Mouse (Mus musculus) forebrain, embryonic 10.5 days (tissue): ENCODE measurements around the gene Spata2. TPM values are rescaled to one million over a fixed set of nuclear protein-coding genes. Genes with fewer than 3 reads are reported as not detected.
A peak's percentile ranks its signal among the peaks of the same experiment; 100 is the strongest.

ENCODE experiments used
- DNase-seq: peaks from one replicate; pipeline ENCODE4 v3.0.0-alpha.2; 2017; ENCODE audit warnings: low spot score; ENCODE audit errors: extremely low spot score
- H3K27ac ChIP-seq: fragments of 300-500 bp; sonication (generic); 2 replicates; pipeline ENCODE4 v1.5.1; 2016; ENCODE audit warnings: mild to moderate bottlenecking
- H3K27me3 ChIP-seq: fragments of 300-500 bp; sonication (generic); 2 replicates; pipeline ENCODE4 v1.6.1; 2016; ENCODE audit warnings: mild to moderate bottlenecking; ENCODE audit not compliant: poor library complexity, severe bottlenecking
- H3K36me3 ChIP-seq: fragments of 300-500 bp; sonication (generic); replicated peaks from 2 replicates; pipeline ENCODE4 v1.6.1; 2016; ENCODE audit warnings: mild to moderate bottlenecking, moderate library complexity
- H3K4me1 ChIP-seq: fragments of 300-500 bp; sonication (generic); 2 replicates; pipeline ENCODE4 v1.6.1; 2016
- H3K4me3 ChIP-seq: fragments of 300-500 bp; sonication (generic); 2 replicates; pipeline ENCODE4 v1.5.1; 2016; ENCODE audit warnings: mild to moderate bottlenecking, moderate library complexity
- H3K9me3 ChIP-seq: fragments of 300-500 bp; sonication (generic); 2 replicates; pipeline ENCODE4 v1.6.1; 2016; ENCODE audit warnings: mild to moderate bottlenecking, moderate library complexity
- WGBS: fragments of 180-500 bp; shearing (Covaris S2); methylation state at CpG from one replicate; pipeline ENCODE4 v1.1.7; 2016; 5-methylcytosine and 5-hydroxymethylcytosine counted together
- polyA plus RNA-seq: library from polyadenylated mRNA; unstranded; fragments of >200 nt; fragmentation: Nextera tagmentation; extraction: Ambion mirVana; gene quantifications from 2 replicates; pipeline ENCODE4 v1.2.1, GENCODE M21; 2016

Spata2 gene
- polyA plus RNA-seq, 1 experiment from 2014 or later: 21.5 TPM

- no peak overlapping the region for H3K27ac ChIP-seq
- DNase-seq: no peak
- no peaks in the 10 kb centered on the region for H3K9me3 ChIP-seq
- 94% methylated on average over 11 of the region's 11 CpGs for WGBS
- peaks cover 69% of the 10 kb centered on the region for H3K36me3 ChIP-seq
- no peaks in the 10 kb centered on the region for H3K27me3 ChIP-seq
- H3K4me3 ChIP-seq: no peak overlapping the region
- no peaks in the 10 kb centered on the region for H3K4me1 ChIP-seq
Measured at GRCm38 (mm10) chr2:167484932-167485331, 7.8 kb downstream of the Spata2 start.

- no peaks in the 10 kb centered on the region for H3K4me1 ChIP-seq
- no peak for DNase-seq
- no peaks in the 10 kb centered on the region for H3K27me3 ChIP-seq
- peaks cover 69% of the 10 kb centered on the region for H3K36me3 ChIP-seq
- H3K27ac ChIP-seq: no peak overlapping the region
- H3K9me3 ChIP-seq: no peaks in the 10 kb centered on the region
- WGBS: 95% methylated on average over 24 of the region's 24 CpGs
- no peak overlapping the region for H3K4me3 ChIP-seq
Measured at GRCm38 (mm10) chr2:167483827-167484410, 8.8 kb downstream of the Spata2 start.

- no peaks in the 10 kb centered on the region for H3K27me3 ChIP-seq
- no peak overlapping the region for H3K27ac ChIP-seq
- no peak overlapping the region for H3K4me3 ChIP-seq
- no peak for DNase-seq
- H3K4me1 ChIP-seq: no peaks in the 10 kb centered on the region
- H3K36me3 ChIP-seq: peaks cover 63% of the 10 kb centered on the region
- no peaks in the 10 kb centered on the region for H3K9me3 ChIP-seq
- WGBS: 94% methylated on average over 27 of the region's 27 CpGs
Measured at GRCm38 (mm10) chr2:167483081-167483826, 9.4 kb downstream of the Spata2 start.

GRCm38 (mm10) chr2:167482681-167483080 is 10.0 kb downstream of the Spata2 start:
- H3K4me1 ChIP-seq: no peaks in the 10 kb centered on the region
- H3K4me3 ChIP-seq: no peak overlapping the region
- no peak overlapping the region for H3K27ac ChIP-seq
- H3K9me3 ChIP-seq: no peaks in the 10 kb centered on the region
- H3K36me3 ChIP-seq: peaks cover 63% of the 10 kb centered on the region
- no peak for DNase-seq
- WGBS: 95% methylated on average over 4 of the region's 4 CpGs
- no peaks in the 10 kb centered on the region for H3K27me3 ChIP-seq

GRCm38 (mm10) chr2:167479501-167479900 is 13.2 kb downstream of the Spata2 start:
- Histone ChIP-seq H3K4me1 (peaks cover 13% of the 10 kb centered on the region), H3K36me3 (peaks cover 64% of the 10 kb centered on the region), H3K4me3 (no peak overlapping the region), H3K27ac (no peak overlapping the region), H3K9me3 (no peaks in the 10 kb centered on the region), H3K27me3 (no peaks in the 10 kb centered on the region)
- WGBS: 90% methylated on average over 1 of the region's 1 CpGs
- DNase-seq: no peak

GRCm38 (mm10) chr2:167478128-167478527 is 14.6 kb downstream of the Spata2 start:
- no peak overlapping the region for H3K27ac ChIP-seq
- DNase-seq: no peak
- H3K4me1 ChIP-seq: peaks cover 13% of the 10 kb centered on the region
- no peaks in the 10 kb centered on the region for H3K9me3 ChIP-seq
- WGBS: 49% methylated on average over 2 of the region's 2 CpGs
- peaks cover 64% of the 10 kb centered on the region for H3K36me3 ChIP-seq
- H3K4me3 ChIP-seq: no peak overlapping the region
- H3K27me3 ChIP-seq: no peaks in the 10 kb centered on the region

GRCm38 (mm10) chr2:167476762-167477161 is 15.9 kb downstream of the Spata2 start:
- peaks cover 65% of the 10 kb centered on the region for H3K36me3 ChIP-seq
- DNase-seq: no peak
- 89% methylated on average over 4 of the region's 4 CpGs for WGBS
- H3K27ac ChIP-seq: peak overlapping the region; percentile 36; the same call in 1 of the 2 replicates
- H3K4me1 ChIP-seq: peaks cover 13% of the 10 kb centered on the region
- no peaks in the 10 kb centered on the region for H3K27me3 ChIP-seq
- H3K4me3 ChIP-seq: no peak overlapping the region
- H3K9me3 ChIP-seq: no peaks in the 10 kb centered on the region

- WGBS: 41% methylated on average over 7 of the region's 7 CpGs
Measured at GRCm38 (mm10) chr2:167476200-167476688, 16.4 kb downstream of the Spata2 start.

GRCm38 (mm10) chr2:167475596-167475995 is 17.1 kb downstream of the Spata2 start:
- Histone ChIP-seq H3K27ac (no peak overlapping the region), H3K9me3 (no peaks in the 10 kb centered on the region), H3K4me1 (peaks cover 13% of the 10 kb centered on the region), H3K36me3 (peaks cover 71% of the 10 kb centered on the region), H3K27me3 (no peaks in the 10 kb centered on the region), H3K4me3 (no peak overlapping the region)
- 82% methylated on average over 5 of the region's 5 CpGs for WGBS
- DNase-seq: no peak

More at GRCm38 (mm10) chr2:167476200-167476688, 16.4 kb downstream of the Spata2 start:
- Histone ChIP-seq H3K4me3 (0 out of 2 replicates have a peak overlapping the region, but pooled peaks have one; percentile 0), H3K4me1 (peaks cover 13% of the 10 kb centered on the region), H3K9me3 (no peaks in the 10 kb centered on the region), H3K27me3 (no peaks in the 10 kb centered on the region), H3K36me3 (peaks cover 71% of the 10 kb centered on the region), H3K27ac (peak overlapping the region; percentile 36; the same call in 1 of the 2 replicates)
- DNase-seq: no peak

GRCm38 (mm10) chr2:167474218-167474617 is 18.5 kb downstream of the Spata2 start:
- Histone ChIP-seq H3K4me1 (peaks cover 13% of the 10 kb centered on the region), H3K27me3 (no peaks in the 10 kb centered on the region), H3K9me3 (no peaks in the 10 kb centered on the region), H3K27ac (no peak overlapping the region), H3K4me3 (no peak overlapping the region), H3K36me3 (peaks cover 81% of the 10 kb centered on the region)
- DNase-seq: no peak
- 91% methylated on average over 6 of the region's 6 CpGs for WGBS

- H3K27ac ChIP-seq: no peak overlapping the region
- no peak overlapping the region for H3K4me3 ChIP-seq
- peaks cover 97% of the 10 kb centered on the region for H3K36me3 ChIP-seq
- WGBS: 90% methylated on average over 6 of the region's 6 CpGs
- no peaks in the 10 kb centered on the region for H3K9me3 ChIP-seq
- no peaks in the 10 kb centered on the region for H3K27me3 ChIP-seq
- peaks cover 9% of the 10 kb centered on the region for H3K4me1 ChIP-seq
- DNase-seq: no peak
Measured at GRCm38 (mm10) chr2:167471585-167471984, 21.1 kb downstream of the Spata2 start.

- no peaks in the 10 kb centered on the region for H3K4me1 ChIP-seq
- H3K4me3 ChIP-seq: no peak overlapping the region
- 94% methylated on average over 3 of the region's 3 CpGs for WGBS
- DNase-seq: no peak
- H3K9me3 ChIP-seq: no peaks in the 10 kb centered on the region
- H3K27ac ChIP-seq: no peak overlapping the region
- H3K27me3 ChIP-seq: no peaks in the 10 kb centered on the region
- H3K36me3 ChIP-seq: peaks cover 97% of the 10 kb centered on the region
Measured at GRCm38 (mm10) chr2:167470611-167471010, 22.1 kb downstream of the Spata2 start.

GRCm38 (mm10) chr2:167468444-167468843 is 24.2 kb downstream of the Spata2 start:
- H3K36me3 ChIP-seq: peaks cover 90% of the 10 kb centered on the region

More at GRCm38 (mm10) chr2:167468444-167468843, 24.2 kb downstream of the Spata2 start:
- H3K4me3 ChIP-seq: no peak overlapping the region
- H3K4me1 ChIP-seq: no peaks in the 10 kb centered on the region
- no peak overlapping the region for H3K27ac ChIP-seq
- no peak for DNase-seq
- no peaks in the 10 kb centered on the region for H3K9me3 ChIP-seq
- 86% methylated on average over 6 of the region's 6 CpGs for WGBS
- H3K27me3 ChIP-seq: no peaks in the 10 kb centered on the region
